Mouse (Mus musculus) brain, embryonic 14.5 days (tissue): Measurements from ENCODE around the gene Siglecf. TPM values are rescaled to one million over a fixed set of nuclear protein-coding genes. Genes with fewer than 3 reads are reported as not detected.

ENCODE experiments used
- DNase-seq: peaks from one replicate; pipeline ENCODE4 v3.0.0-alpha.2; 2011; ENCODE audit warnings: low read depth
- CTCF ChIP-seq: fragments of 200-500 bp; IDR thresholded peaks from 2 replicates; pipeline ENCODE4 v1.5.1; 2012; ENCODE audit warnings: inconsistent platforms, mild to moderate bottlenecking, moderate library complexity, borderline replicate concordance; ENCODE audit not compliant: insufficient read depth, insufficient read length; ENCODE audit errors: extremely low read depth
- POLR2A ChIP-seq: fragments of 200-500 bp; IDR thresholded peaks from 2 replicates; pipeline ENCODE4 v1.6.1; 2012; ENCODE audit warnings: mild to moderate bottlenecking, inconsistent platforms, borderline replicate concordance; ENCODE audit not compliant: poor library complexity, insufficient read depth, insufficient read length, severe bottlenecking; ENCODE audit errors: extremely low read depth
- polyA plus RNA-seq: library from polyadenylated mRNA; depleted of rRNA; stranded (reverse); fragments of >200 nt; gene quantifications from 2 replicates; pipeline ENCODE4 v1.2.3, GENCODE M21; 2012; rRNA removed

The Siglecf gene
- polyA plus RNA-seq, 1 experiment: 0.07 TPM

- DNase-seq: no peak
- TF ChIP-seq CTCF (no peak), POLR2A (no peak)
Observed at GRCm38 (mm10) chr7:43399501-43399900, 48.4 kb downstream of the Siglecf start.

GRCm38 (mm10) chr7:43402718-43403117 is 51.6 kb downstream of the Siglecf start:
- no peak for DNase-seq
- no peak for TF ChIP-seq POLR2A
- no peak for TF ChIP-seq CTCF

GRCm38 (mm10) chr7:43407573-43407972 is 56.4 kb downstream of the Siglecf start:
- TF ChIP-seq POLR2A (no peak), CTCF (no peak)
- no peak for DNase-seq

- DNase-seq: no peak
- TF ChIP-seq CTCF (no peak), POLR2A (no peak)
Observed at GRCm38 (mm10) chr7:43408131-43408553, 57.0 kb downstream of the Siglecf start, which contains the start of gene Siglecg. Siglecg (plus strand) TSS chr7:43408204.

- no peak for TF ChIP-seq CTCF
- TF ChIP-seq POLR2A: no peak
- no peak for DNase-seq
Observed at GRCm38 (mm10) chr7:43409084-43409483, 57.9 kb downstream of the Siglecf start.

Other genes with a start within 250 kb of the Siglecf start
- not detected in 2 replicates for gene Zfp936, start 237.1 kb upstream of the Siglecf start, polyA plus RNA-seq
- 13.1 and 16.9 TPM in 2 replicates for gene Zfp715, start 38.0 kb upstream of the Siglecf start, polyA plus RNA-seq
- 0.03 and 0.05 TPM in 2 replicates for gene Siglecg, start 56.9 kb downstream of the Siglecf start, polyA plus RNA-seq
- gene Lim2, start 76.3 kb downstream of the Siglecf start, polyA plus RNA-seq: 0.10 and 0.16 TPM in 2 replicates
- gene Nkg7, start 85.7 kb downstream of the Siglecf start, polyA plus RNA-seq: 0.08 TPM in 1 of 2 replicates, not detected in the other
- gene Cldnd2, start 89.4 kb downstream of the Siglecf start, polyA plus RNA-seq: not detected in 2 replicates
- 69.0 and 71.0 TPM in 2 replicates for gene Etfb, start 92.7 kb downstream of the Siglecf start, polyA plus RNA-seq
- 1.2 and 1.3 TPM in 2 replicates for gene Gm45233, start 92.8 kb downstream of the Siglecf start, polyA plus RNA-seq
- gene Vsig10l, start 111.8 kb downstream of the Siglecf start, polyA plus RNA-seq: 7.0 and 9.5 TPM in 2 replicates
- gene Iglon5, start 138.7 kb downstream of the Siglecf start, polyA plus RNA-seq: 96.2 and 140 TPM in 2 replicates
- gene 4931406B18Rik, start 154.6 kb downstream of the Siglecf start, polyA plus RNA-seq: 0.04 TPM in 1 of 2 replicates, not detected in the other
- 1.5 and 1.7 TPM in 2 replicates for gene Cd33, start 193.1 kb downstream of the Siglecf start, polyA plus RNA-seq
- gene Zfp658, start 210.9 kb downstream of the Siglecf start, polyA plus RNA-seq: 10.8 and 11.8 TPM in 2 replicates
- 7.6 and 9.2 TPM in 2 replicates for gene Zfp719, start 228.3 kb downstream of the Siglecf start, polyA plus RNA-seq